Mouse (Mus musculus) embryonic facial prominence, embryonic 13.5 days (tissue): Measurements from ENCODE around the gene E130208F15Rik. TPM values are rescaled to one million over a fixed set of nuclear protein-coding genes. Genes with fewer than 3 reads are reported as not detected.

Source experiments
- ATAC-seq: fragments of 200-750 bp; cut with Nextera tagmentation; 2 replicates; pipeline ENCODE4 v1.8.0; 2017; ENCODE audit warnings: low read depth; ENCODE audit not compliant: insufficient number of reproducible peaks, insufficient read depth, low FRiP score, low TSS enrichment
- H3K27ac ChIP-seq: fragments of 300-500 bp; sonication (generic); 2 replicates; pipeline ENCODE4 v1.5.1; 2015; ENCODE audit warnings: moderate library complexity, mild to moderate bottlenecking, inconsistent platforms
- H3K27me3 ChIP-seq: fragments of 300-500 bp; sonication (generic); 2 replicates; pipeline ENCODE4 v1.6.1; 2015; ENCODE audit warnings: mild to moderate bottlenecking, inconsistent platforms
- H3K36me3 ChIP-seq: fragments of 300-500 bp; sonication (generic); 2 replicates; pipeline ENCODE4 v1.6.1; 2015; ENCODE audit warnings: mild to moderate bottlenecking, inconsistent platforms
- H3K4me1 ChIP-seq: fragments of 300-500 bp; sonication (generic); 2 replicates; pipeline ENCODE4 v1.6.1; 2015; ENCODE audit warnings: inconsistent platforms
- H3K4me2 ChIP-seq: fragments of 300-500 bp; sonication (generic); 2 replicates; pipeline ENCODE4 v1.6.1; 2015; ENCODE audit warnings: moderate library complexity, mild to moderate bottlenecking, inconsistent platforms
- H3K4me3 ChIP-seq: fragments of 300-500 bp; sonication (generic); 2 replicates; pipeline ENCODE4 v1.5.1; 2015; ENCODE audit warnings: mild to moderate bottlenecking, inconsistent platforms
- H3K9ac ChIP-seq: fragments of 300-500 bp; sonication (generic); 2 replicates; pipeline ENCODE4 v1.6.1; 2015; ENCODE audit warnings: mild to moderate bottlenecking, inconsistent platforms
- H3K9me3 ChIP-seq: fragments of 300-500 bp; sonication (generic); 2 replicates; pipeline ENCODE4 v1.6.1; 2016; ENCODE audit warnings: inconsistent platforms
- WGBS: fragments of 180-500 bp; shearing (Covaris S2); methylation state at CpG from one replicate; pipeline ENCODE4 v1.1.7; 2015; ENCODE audit warnings: mixed read lengths; 5-methylcytosine and 5-hydroxymethylcytosine counted together
- polyA plus RNA-seq: library from polyadenylated mRNA; unstranded; fragments of >200 nt; fragmentation: Nextera tagmentation; extraction: Ambion mirVana; gene quantifications from 2 replicates; pipeline ENCODE4 v1.2.1, GENCODE M21; 2015

Gene E130208F15Rik
- polyA plus RNA-seq, 1 experiment from 2014 or later: not detected

GRCm38 (mm10) chr7:30336384-30336783, 14.8 kb downstream of the E130208F15Rik start:
- Histone ChIP-seq H3K27me3 (peaks cover 26% of the 10 kb centered on the region), H3K4me3 (no peak overlapping the region), H3K9me3 (no peaks in the 10 kb centered on the region), H3K9ac (no peak overlapping the region), H3K27ac (no peak overlapping the region), H3K4me2 (no peak overlapping the region; the same call in 1 of the 2 replicates), H3K36me3 (no peaks in the 10 kb centered on the region), H3K4me1 (peaks cover 20% of the 10 kb centered on the region)
- ATAC-seq: no peak
- 2% methylated on average over 9 of the region's 9 CpGs for WGBS

GRCm38 (mm10) chr7:30339432-30340109, 18.0 kb downstream of the E130208F15Rik start:
- no peak overlapping the region for H3K9ac ChIP-seq
- H3K27me3 ChIP-seq: peaks cover 22% of the 10 kb centered on the region
- no peak overlapping the region for H3K4me3 ChIP-seq
- no peak overlapping the region for H3K27ac ChIP-seq
- WGBS: 74% methylated on average over 5 of the region's 5 CpGs
- no peak for ATAC-seq
- peaks cover 10% of the 10 kb centered on the region; the same call in 1 of the 2 replicates for H3K4me1 ChIP-seq
- no peaks in the 10 kb centered on the region for H3K9me3 ChIP-seq
- H3K4me2 ChIP-seq: no peak overlapping the region
- H3K36me3 ChIP-seq: no peaks in the 10 kb centered on the region

DNA sequence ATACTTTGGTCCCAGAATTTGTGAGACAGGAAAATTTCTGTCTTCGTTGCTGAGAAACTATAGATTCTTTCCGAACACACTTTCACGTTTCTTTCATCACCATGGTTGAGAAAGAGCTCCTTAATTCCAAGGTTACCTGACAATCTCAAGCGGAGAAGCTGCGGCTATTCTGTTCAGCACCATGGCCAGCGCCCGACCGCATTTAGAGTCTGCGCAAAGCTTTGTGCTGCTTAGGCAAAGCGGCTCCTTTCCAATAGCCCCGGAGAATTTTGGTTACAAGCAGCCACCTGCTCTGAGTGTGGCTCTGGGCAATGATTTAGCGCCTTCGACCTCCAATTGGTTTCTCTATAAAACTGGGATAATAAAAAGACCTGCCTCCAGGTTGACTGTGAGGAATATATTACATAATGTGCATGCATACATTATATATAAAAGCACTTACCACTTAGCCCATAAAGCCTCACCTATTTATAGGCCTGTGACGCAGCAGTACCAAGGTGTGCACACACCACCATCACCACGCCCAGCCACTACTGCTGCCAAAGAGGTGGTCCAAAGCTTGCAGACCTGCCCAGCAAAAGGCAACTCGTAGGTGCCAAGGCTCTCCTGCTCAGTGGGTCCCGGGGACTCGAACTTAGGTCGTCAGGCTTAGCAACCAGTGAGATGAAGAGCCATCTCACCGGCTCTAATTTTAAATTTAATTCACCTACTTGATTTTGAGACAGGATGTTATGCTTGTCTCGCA, 25.3 kb downstream of the E130208F15Rik start:
- 27% methylated on average over 21 of the region's 21 CpGs for WGBS
- Histone ChIP-seq H3K9ac (no peak overlapping the region), H3K4me2 (no peak overlapping the region), H3K4me1 (peaks cover 9% of the 10 kb centered on the region), H3K9me3 (no peaks in the 10 kb centered on the region), H3K27ac (no peak overlapping the region), H3K36me3 (no peaks in the 10 kb centered on the region), H3K27me3 (peaks cover 38% of the 10 kb centered on the region), H3K4me3 (no peak overlapping the region)
- no peak for ATAC-seq

DNA sequence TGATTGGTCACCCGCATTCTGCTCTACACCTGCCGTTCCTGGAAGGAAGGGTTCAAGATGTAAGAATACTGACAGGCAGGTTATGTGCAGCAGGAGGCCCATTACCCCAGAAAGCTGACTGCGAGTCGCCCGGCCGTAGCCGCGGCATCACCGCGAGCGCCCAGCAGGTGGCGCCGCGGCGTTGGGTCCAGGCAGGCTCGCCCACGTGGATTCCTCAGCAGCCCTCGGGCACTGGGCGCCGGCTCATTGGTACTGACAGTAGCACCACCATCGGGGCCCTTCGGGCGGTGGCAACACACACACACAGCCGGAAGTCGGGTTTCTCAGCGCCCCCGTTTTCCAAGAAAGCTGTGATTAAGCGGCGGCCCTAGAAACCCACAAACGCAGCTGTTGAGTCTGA, 26.3 kb downstream of the E130208F15Rik start:
- peak; percentile 45; the same call in 1 of the 2 replicates for ATAC-seq
- Histone ChIP-seq H3K4me2 (peak overlapping the region; percentile 38), H3K36me3 (no peaks in the 10 kb centered on the region), H3K9me3 (no peaks in the 10 kb centered on the region), H3K4me3 (0 out of 2 replicates have a peak overlapping the region, but pooled peaks have one; percentile 10), H3K9ac (0 out of 2 replicates have a peak overlapping the region, but pooled peaks have one; percentile 6), H3K27ac (no peak overlapping the region), H3K27me3 (peaks cover 38% of the 10 kb centered on the region), H3K4me1 (peaks cover 9% of the 10 kb centered on the region)
- WGBS: 1% methylated on average over 30 of the region's 30 CpGs

- Histone ChIP-seq H3K27me3 (peaks cover 18% of the 10 kb centered on the region), H3K36me3 (peaks cover 21% of the 10 kb centered on the region), H3K9me3 (no peaks in the 10 kb centered on the region), H3K4me3 (no peak overlapping the region), H3K4me2 (no peak overlapping the region), H3K9ac (no peak overlapping the region), H3K4me1 (0 out of 2 replicates have a peak, but pooled peaks cover 8% of the 10 kb centered on the region), H3K27ac (no peak overlapping the region)
- 13% methylated on average over 6 of the region's 6 CpGs for WGBS
- no peak for ATAC-seq
These were observed 31.8 kb downstream of the E130208F15Rik start for GRCm38 (mm10) chr7:30353279-30353822.

- no peak overlapping the region for H3K27ac ChIP-seq
- 67% methylated on average over 4 of the region's 4 CpGs for WGBS
- ATAC-seq: no peak
These were observed 32.5 kb downstream of the E130208F15Rik start for GRCm38 (mm10) chr7:30354059-30354458.

GRCm38 (mm10) chr7:30358378-30359186, 37.0 kb downstream of the E130208F15Rik start:
- ATAC-seq: no peak
- peaks cover 39% of the 10 kb centered on the region for H3K36me3 ChIP-seq
- no peak overlapping the region for H3K4me3 ChIP-seq
- no peaks in the 10 kb centered on the region; the same call in 1 of the 2 replicates for H3K27me3 ChIP-seq
- 0 out of 2 replicates have a peak overlapping the region, but pooled peaks have one; percentile 32 for H3K9ac ChIP-seq
- no peak overlapping the region for H3K4me2 ChIP-seq
- no peak overlapping the region for H3K27ac ChIP-seq
- H3K4me1 ChIP-seq: peaks cover 31% of the 10 kb centered on the region
- no peaks in the 10 kb centered on the region for H3K9me3 ChIP-seq
- WGBS: 54% methylated on average over 7 of the region's 7 CpGs

More at GRCm38 (mm10) chr7:30354059-30354458, 32.5 kb downstream of the E130208F15Rik start:
- peaks cover 22% of the 10 kb centered on the region for H3K36me3 ChIP-seq
- H3K4me1 ChIP-seq: peaks cover 8% of the 10 kb centered on the region; the same call in 1 of the 2 replicates
- H3K9me3 ChIP-seq: no peaks in the 10 kb centered on the region
- no peak overlapping the region for H3K4me2 ChIP-seq
- peaks cover 10% of the 10 kb centered on the region for H3K27me3 ChIP-seq
- no peak overlapping the region for H3K4me3 ChIP-seq
- no peak overlapping the region for H3K9ac ChIP-seq

GRCm38 (mm10) chr7:30359276-30359865, 37.8 kb downstream of the E130208F15Rik start:
- H3K4me2 ChIP-seq: no peak overlapping the region
- no peaks in the 10 kb centered on the region for H3K9me3 ChIP-seq
- H3K27ac ChIP-seq: no peak overlapping the region
- H3K36me3 ChIP-seq: peaks cover 39% of the 10 kb centered on the region
- no peak for ATAC-seq
- H3K4me1 ChIP-seq: peaks cover 28% of the 10 kb centered on the region
- H3K9ac ChIP-seq: no peak overlapping the region
- 85% methylated on average over 31 of the region's 31 CpGs for WGBS
- no peak overlapping the region for H3K4me3 ChIP-seq
- peaks cover 7% of the 10 kb centered on the region for H3K27me3 ChIP-seq

- Histone ChIP-seq H3K27ac (no peak overlapping the region), H3K9ac (no peak overlapping the region), H3K27me3 (peaks cover 12% of the 10 kb centered on the region), H3K9me3 (no peaks in the 10 kb centered on the region), H3K36me3 (peaks cover 38% of the 10 kb centered on the region), H3K4me3 (no peak overlapping the region), H3K4me1 (peaks cover 28% of the 10 kb centered on the region), H3K4me2 (no peak overlapping the region)
- ATAC-seq: no peak
- 92% methylated on average over 17 of the region's 17 CpGs for WGBS
These were observed 38.5 kb downstream of the E130208F15Rik start for GRCm38 (mm10) chr7:30360028-30360427.

DNA sequence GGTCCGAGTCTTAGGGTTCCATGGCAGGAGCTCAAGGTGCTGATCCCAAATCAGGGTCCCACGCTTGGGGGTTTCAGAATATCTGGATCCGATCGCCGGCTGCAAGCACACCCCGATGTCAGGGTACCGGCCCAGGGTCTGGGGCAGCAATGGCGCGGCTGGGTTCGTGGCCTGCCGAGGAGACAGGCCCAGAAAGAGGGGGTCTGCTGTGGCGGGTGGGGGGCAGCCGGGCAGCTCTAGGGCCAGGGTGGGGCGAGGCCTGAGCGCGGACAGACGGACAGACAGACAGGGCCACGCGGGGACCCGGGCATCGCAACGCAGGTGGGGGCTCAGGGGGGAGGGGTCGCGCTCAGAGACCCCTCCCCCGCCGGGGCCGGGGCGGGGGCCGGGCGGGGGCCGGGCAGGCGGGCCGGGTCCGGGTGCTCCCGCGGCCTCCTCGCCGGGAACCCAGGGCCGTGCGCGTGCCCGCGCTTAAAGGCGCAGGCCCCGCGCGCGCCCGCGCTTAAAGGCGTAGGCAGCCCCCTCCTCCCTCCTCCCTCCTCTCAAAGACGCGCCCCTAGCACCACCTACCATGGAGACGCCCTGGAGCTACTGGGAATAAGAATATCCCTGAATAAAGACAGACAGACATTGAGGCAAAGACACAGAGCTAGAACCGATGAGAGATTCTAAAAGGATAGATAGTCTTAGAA, 41.3 kb downstream of the E130208F15Rik start, which contains the start of gene Lrfn3:
Gene Lrfn3, minus strand, starts transcription at position 121 of the 692 bp plus-strand sequence.
- H3K4me2 ChIP-seq: peak within 1 kb of the TSS; percentile 84
- ATAC-seq: no peak
- peaks cover 28% of the 10 kb centered on the region for H3K4me1 ChIP-seq
- H3K9ac ChIP-seq: peak within 1 kb of the TSS; percentile 87
- WGBS: 1% methylated on average over 37 of the region's 55 CpGs
- peak within 1 kb of the TSS; percentile 16; the same call in 1 of the 2 replicates for H3K27ac ChIP-seq
- no peaks in the 10 kb centered on the region for H3K9me3 ChIP-seq
- peak within 1 kb of the TSS; percentile 70 for H3K4me3 ChIP-seq
- peaks cover 17% of the 10 kb centered on the region for H3K36me3 ChIP-seq
- H3K27me3 ChIP-seq: peaks cover 18% of the 10 kb centered on the region
